Mouse (Mus musculus) activated CD4-positive, CD25-positive, alpha-beta regulatory T cell, adult 4 months (primary cell): ENCODE data around the gene Hist1h1d. TPM values are rescaled to one million over a fixed set of nuclear protein-coding genes. Genes with fewer than 3 reads are reported as not detected.
"Not testable (repeated sequence)": the region's sequence is repeated elsewhere in the genome, so short reads cannot be mapped to it uniquely, and the experiment has no call there.

ENCODE experiments used
- ATAC-seq: one replicate; pipeline ENCODE4 v1.8.0; 2017
- polyA plus RNA-seq, 2 experiments: library from polyadenylated mRNA; unstranded; fragments of 100-300 nt; shearing (Covaris generic); gene quantifications; one replicate each; pipeline ENCODE4 v1.2.1; 2017

Gene Hist1h1d
- polyA plus RNA-seq, 2 experiments from 2014 or later, result 0.31 to 0.79 TPM

- ATAC-seq, result peak; percentile 5
Measured at GRCm38 (mm10) chr13:23530181-23530900, 22.7 kb upstream of the Hist1h1d start.

- ATAC-seq, result peak; percentile 77
Measured at GRCm38 (mm10) chr13:23530901-23531875, 21.9 kb upstream of the Hist1h1d start, which contains the start of gene Hist1h4h. Hist1h4h (plus strand) TSS chr13:23531050.

GRCm38 (mm10) chr13:23532262-23533075 is 20.6 kb upstream of the Hist1h1d start:
- no peak for ATAC-seq

- peak; percentile 24 for ATAC-seq
Measured at GRCm38 (mm10) chr13:23533560-23534367, 19.3 kb upstream of the Hist1h1d start, which contains the start of gene Hist1h2af. Hist1h2af (plus strand) TSS chr13:23533906.

GRCm38 (mm10) chr13:23534368-23535131 is 18.5 kb upstream of the Hist1h1d start:
- no peak for ATAC-seq

- ATAC-seq, result peak; percentile 65
Measured at GRCm38 (mm10) chr13:23535137-23536075, 17.7 kb upstream of the Hist1h1d start, which contains the start of gene Hist1h3g. Hist1h3g (plus strand) TSS chr13:23535422.

- ATAC-seq, result no peak
Measured at GRCm38 (mm10) chr13:23536076-23536822, 16.8 kb upstream of the Hist1h1d start.

GRCm38 (mm10) chr13:23537006-23537710 is 15.9 kb upstream of the Hist1h1d start:
- ATAC-seq, result no peak

GRCm38 (mm10) chr13:23538249-23538648 is 14.8 kb upstream of the Hist1h1d start:
- no peak for ATAC-seq

- not testable (repeated sequence) for ATAC-seq
Measured at GRCm38 (mm10) chr13:23539821-23540220, 13.2 kb upstream of the Hist1h1d start.

GRCm38 (mm10) chr13:23541497-23541896 is 11.6 kb upstream of the Hist1h1d start:
- ATAC-seq, result no peak

- ATAC-seq, result not testable (repeated sequence)
Measured at GRCm38 (mm10) chr13:23542225-23542980, 10.7 kb upstream of the Hist1h1d start.

GRCm38 (mm10) chr13:23542999-23543607 is 10.0 kb upstream of the Hist1h1d start, which contains the start of gene Hist1h2bh:
Hist1h2bh (minus strand) TSS chr13:23543392.
- peak; percentile 91 for ATAC-seq

GRCm38 (mm10) chr13:23543965-23544786 is 8.9 kb upstream of the Hist1h1d start, which contains the start of gene Hist1h3f:
Hist1h3f (plus strand) TSS chr13:23544052.
- peak; percentile 79 for ATAC-seq

GRCm38 (mm10) chr13:23544787-23545120 is 8.3 kb upstream of the Hist1h1d start:
- ATAC-seq, result peak; percentile 4

GRCm38 (mm10) chr13:23546694-23547093 is 6.4 kb upstream of the Hist1h1d start:
- no peak for ATAC-seq
